Comparison of ENCODE assay signal across 18 mouse cellular contexts in genomic region chr16:7057789-7058188, GRCm38 (mm10).
DNase-seq lines count a peak whose midpoint lies in the region; TF ChIP-seq lines count a peak whose summit lies in the region.
"Had no signal": no experiment of that assay in that cellular context is flagged by ENCODE, and none has a peak within 500 bp of the region (broad histone marks: within the 10 kb centered on the region; RNA-seq: fewer than 3 reads in every experiment).

No protein-coding gene starts in this region.

- no peak for TF ChIP-seq CTCF in gastrocnemius, adult 2 months (IDR thresholded peaks at IDR 0.05)

- DNase-seq in gastrocnemius, adult 2 months = peak; percentile 75
- no peak for DNase-seq in gastrocnemius, postnatal 4 days (ENCODE audit: low spot score in 2 of 2)
- peak; percentile 3 for DNase-seq in heart, postnatal 25 days (ENCODE audit: low spot score)
- no peak for DNase-seq in heart, embryonic 10.5 days (ENCODE audit: low spot score)
- peak; percentile 76 for DNase-seq in gastrocnemius, postnatal 25 days
- DNase-seq in spleen, adult 18-20 months = no peak
- no peak for DNase-seq in lung, postnatal 14 days
- DNase-seq: adrenal gland, adult 2 months; kidney, postnatal 25 days; liver, postnatal 0 days; thymus, postnatal 25 days had no signal

- peaks cover 5% of the 10 kb centered on the region; the same call in 1 of the 2 replicates for H3K4me1 ChIP-seq in heart, embryonic 10.5 days
- H3K4me1 ChIP-seq: embryonic facial prominence, embryonic 12.5 days; limb, embryonic 12.5 days; stomach, embryonic 15.5 days had no signal

- no peaks in the 10 kb centered on the region for H3K9me3 ChIP-seq in heart, embryonic 10.5 days
- H3K9me3 ChIP-seq: embryonic facial prominence, embryonic 12.5 days; forebrain, embryonic 12.5 days; heart, embryonic 15.5 days; hindbrain, embryonic 12.5 days; limb, embryonic 12.5 days; stomach, embryonic 15.5 days had no signal

- WGBS in heart, embryonic 10.5 days = 60% methylated on average over 3 of the region's 3 CpGs

- peak overlapping the region; percentile 91 for H3K27ac ChIP-seq in gastrocnemius, adult 2 months
- no peak overlapping the region for H3K27ac ChIP-seq in heart, embryonic 10.5 days
- H3K27ac ChIP-seq: embryonic facial prominence, embryonic 12.5 days; forebrain, embryonic 12.5 days; heart, embryonic 15.5 days; hindbrain, embryonic 12.5 days; limb, embryonic 12.5 days; stomach, embryonic 15.5 days had no signal

- 0 out of 2 replicates have a peak overlapping the region, but pooled peaks have one; percentile 5 for H3K4me3 ChIP-seq in gastrocnemius, adult 2 months
- H3K4me3 ChIP-seq in heart, embryonic 10.5 days = no peak overlapping the region
- H3K4me3 ChIP-seq: embryonic facial prominence, embryonic 12.5 days; erythroblast, embryonic 14.5 days; forebrain, embryonic 12.5 days; heart, embryonic 15.5 days; hindbrain, embryonic 12.5 days; limb, embryonic 12.5 days; stomach, embryonic 15.5 days had no signal

- H3K36me3 ChIP-seq in heart, embryonic 10.5 days = no peaks in the 10 kb centered on the region
- H3K36me3 ChIP-seq: embryonic facial prominence, embryonic 12.5 days; forebrain, embryonic 12.5 days; heart, embryonic 15.5 days; hindbrain, embryonic 12.5 days; limb, embryonic 12.5 days; stomach, embryonic 15.5 days had no signal

- no peaks in the 10 kb centered on the region for H3K27me3 ChIP-seq in heart, embryonic 10.5 days (ENCODE audit: insufficient read depth, poor library complexity, severe bottlenecking)
- H3K27me3 ChIP-seq: embryonic facial prominence, embryonic 12.5 days; heart, embryonic 15.5 days; hindbrain, embryonic 12.5 days; limb, embryonic 12.5 days; stomach, embryonic 15.5 days had no signal

- intact Hi-C loops in gastrocnemius, adult 2 months (cut with DNase I) = loop anchor here (10.0 kb wide), 1 partner anchor 47 kb away; no protein-coding TSS in a partner anchor
- intact Hi-C loops in heart, postnatal 25 days (cut with DNase I) = loop anchor here (5.0 kb wide), 1 partner anchor 40 kb away; no protein-coding TSS in a partner anchor

Comparison
In these comparisons a context has a peak if more than half of its experiments do, and no peak if none do; other contexts are left out.
1. DNase-seq: peak in gastrocnemius, adult 2 months (single experiment), heart, postnatal 25 days (single experiment) and gastrocnemius, postnatal 25 days (single experiment); none in gastrocnemius, postnatal 4 days (0 of 2), heart, embryonic 10.5 days (single experiment), spleen, adult 18-20 months (0 of 2) and lung, postnatal 14 days (single experiment).